Mouse (Mus musculus) hindbrain, embryonic 12.5 days (tissue): ENCODE data around the gene Ensa. TPM values are rescaled to one million over a fixed set of nuclear protein-coding genes. Genes with fewer than 3 reads are reported as not detected.

Experiments
- ATAC-seq: fragments of 200-750 bp; cut with Nextera tagmentation; 2 replicates; pipeline ENCODE4 v1.8.0; 2017; ENCODE audit warnings: moderate TSS enrichment; ENCODE audit not compliant: low FRiP score
- H3K27ac ChIP-seq: fragments of 300-500 bp; sonication (generic); 2 replicates; pipeline ENCODE4 v1.5.1; 2016; ENCODE audit warnings: mild to moderate bottlenecking
- H3K27me3 ChIP-seq: fragments of 300-500 bp; sonication (generic); 2 replicates; pipeline ENCODE4 v1.6.1; 2016; ENCODE audit warnings: mild to moderate bottlenecking
- H3K36me3 ChIP-seq: fragments of 300-500 bp; sonication (generic); 2 replicates; pipeline ENCODE4 v1.6.1; 2016; ENCODE audit warnings: mild to moderate bottlenecking
- H3K4me1 ChIP-seq: fragments of 300-500 bp; sonication (generic); 2 replicates; pipeline ENCODE4 v1.6.1; 2016
- H3K4me2 ChIP-seq: fragments of 300-500 bp; sonication (generic); replicated peaks from 2 replicates; pipeline ENCODE4 v1.6.1; 2016; ENCODE audit warnings: mild to moderate bottlenecking
- H3K4me3 ChIP-seq: fragments of 300-500 bp; sonication (generic); 2 replicates; pipeline ENCODE4 v1.5.1; 2016; ENCODE audit warnings: mild to moderate bottlenecking
- H3K9ac ChIP-seq: fragments of 300-500 bp; sonication (generic); 2 replicates; pipeline ENCODE4 v1.6.1; 2016; ENCODE audit warnings: mild to moderate bottlenecking, moderate library complexity
- H3K9me3 ChIP-seq: fragments of 300-500 bp; sonication (generic); replicated peaks from 2 replicates; pipeline ENCODE4 v1.6.1; 2016; ENCODE audit warnings: mild to moderate bottlenecking
- WGBS: fragments of 180-500 bp; shearing (Covaris S2); methylation state at CpG from one replicate; pipeline ENCODE4 v1.1.7; 2016; 5-methylcytosine and 5-hydroxymethylcytosine counted together
- polyA plus RNA-seq: library from polyadenylated mRNA; unstranded; fragments of >200 nt; fragmentation: Nextera tagmentation; extraction: Ambion mirVana; gene quantifications from 2 replicates; pipeline ENCODE4 v1.2.1, GENCODE M21; 2016

The Ensa gene
- polyA plus RNA-seq, 1 experiment from 2014 or later = 97.5 TPM

- H3K9ac ChIP-seq = peak overlapping the region; percentile 99
- H3K9me3 ChIP-seq = no peaks in the 10 kb centered on the region
- peak overlapping the region; percentile 99 for H3K4me3 ChIP-seq
- ATAC-seq = peak; percentile 80
- WGBS = under 1% methylated on average over 96 of the region's 113 CpGs
- H3K36me3 ChIP-seq = peaks cover 25% of the 10 kb centered on the region
- peak overlapping the region; percentile 99 for H3K27ac ChIP-seq
- peak overlapping the region; percentile 83 for H3K4me2 ChIP-seq
- no peaks in the 10 kb centered on the region for H3K27me3 ChIP-seq
- peaks cover 39% of the 10 kb centered on the region for H3K4me1 ChIP-seq
These were observed 34.3 kb downstream of the Ensa start for GRCm38 (mm10) chr3:95658868-95659712.

GRCm38 (mm10) chr3:95659948-95660347, 35.2 kb downstream of the Ensa start:
- peaks cover 39% of the 10 kb centered on the region for H3K4me1 ChIP-seq
- peak overlapping the region; percentile 99 for H3K4me3 ChIP-seq
- peak overlapping the region; percentile 83 for H3K4me2 ChIP-seq
- 3% methylated on average over 8 of the region's 8 CpGs for WGBS
- H3K9ac ChIP-seq = peak overlapping the region; percentile 99
- peak overlapping the region; percentile 99 for H3K27ac ChIP-seq
- H3K9me3 ChIP-seq = no peaks in the 10 kb centered on the region
- no peak for ATAC-seq
- peaks cover 33% of the 10 kb centered on the region for H3K36me3 ChIP-seq
- no peaks in the 10 kb centered on the region for H3K27me3 ChIP-seq

GRCm38 (mm10) chr3:95660788-95661478, 36.1 kb downstream of the Ensa start:
- Histone ChIP-seq H3K36me3 (peaks cover 38% of the 10 kb centered on the region), H3K4me1 (peaks cover 40% of the 10 kb centered on the region), H3K4me2 (peak overlapping the region; percentile 83), H3K4me3 (peak overlapping the region; percentile 99), H3K27ac (no peak overlapping the region), H3K9me3 (no peaks in the 10 kb centered on the region), H3K27me3 (no peaks in the 10 kb centered on the region), H3K9ac (peak overlapping the region; percentile 99)
- ATAC-seq = no peak
- 55% methylated on average over 2 of the region's 2 CpGs for WGBS

- H3K4me3 ChIP-seq = no peak overlapping the region
- no peak overlapping the region for H3K9ac ChIP-seq
- WGBS = 68% methylated on average over 7 of the region's 7 CpGs
- H3K27ac ChIP-seq = no peak overlapping the region
- H3K9me3 ChIP-seq = no peaks in the 10 kb centered on the region
- H3K27me3 ChIP-seq = no peaks in the 10 kb centered on the region
- no peak for ATAC-seq
- H3K4me1 ChIP-seq = peaks cover 50% of the 10 kb centered on the region
- H3K36me3 ChIP-seq = peaks cover 38% of the 10 kb centered on the region
- peak overlapping the region; percentile 83 for H3K4me2 ChIP-seq
These were observed 37.3 kb downstream of the Ensa start for GRCm38 (mm10) chr3:95661945-95662715.

GRCm38 (mm10) chr3:95662724-95663449, 38.1 kb downstream of the Ensa start:
- 86% methylated on average over 7 of the region's 7 CpGs for WGBS
- Histone ChIP-seq H3K27ac (no peak overlapping the region), H3K4me2 (peak overlapping the region; percentile 83; the same call in 1 of the 2 replicates), H3K9me3 (no peaks in the 10 kb centered on the region), H3K9ac (no peak overlapping the region), H3K27me3 (no peaks in the 10 kb centered on the region), H3K36me3 (peaks cover 38% of the 10 kb centered on the region), H3K4me1 (peaks cover 54% of the 10 kb centered on the region), H3K4me3 (no peak overlapping the region)
- ATAC-seq = no peak

- Histone ChIP-seq H3K9me3 (no peaks in the 10 kb centered on the region), H3K4me2 (no peak overlapping the region), H3K4me3 (no peak overlapping the region), H3K36me3 (peaks cover 42% of the 10 kb centered on the region), H3K27ac (no peak overlapping the region), H3K9ac (no peak overlapping the region), H3K4me1 (peaks cover 58% of the 10 kb centered on the region), H3K27me3 (no peaks in the 10 kb centered on the region)
- ATAC-seq = no peak
- 88% methylated on average over 2 of the region's 2 CpGs for WGBS
These were observed 38.7 kb downstream of the Ensa start for GRCm38 (mm10) chr3:95663486-95663885.

- Histone ChIP-seq H3K9ac (no peak overlapping the region), H3K4me1 (peaks cover 58% of the 10 kb centered on the region), H3K4me2 (no peak overlapping the region), H3K9me3 (no peaks in the 10 kb centered on the region), H3K36me3 (peaks cover 48% of the 10 kb centered on the region), H3K27me3 (no peaks in the 10 kb centered on the region), H3K4me3 (no peak overlapping the region), H3K27ac (no peak overlapping the region)
- WGBS = 89% methylated on average over 3 of the region's 3 CpGs
- ATAC-seq = no peak
These were observed 39.3 kb downstream of the Ensa start for GRCm38 (mm10) chr3:95663969-95664608.

DNA sequence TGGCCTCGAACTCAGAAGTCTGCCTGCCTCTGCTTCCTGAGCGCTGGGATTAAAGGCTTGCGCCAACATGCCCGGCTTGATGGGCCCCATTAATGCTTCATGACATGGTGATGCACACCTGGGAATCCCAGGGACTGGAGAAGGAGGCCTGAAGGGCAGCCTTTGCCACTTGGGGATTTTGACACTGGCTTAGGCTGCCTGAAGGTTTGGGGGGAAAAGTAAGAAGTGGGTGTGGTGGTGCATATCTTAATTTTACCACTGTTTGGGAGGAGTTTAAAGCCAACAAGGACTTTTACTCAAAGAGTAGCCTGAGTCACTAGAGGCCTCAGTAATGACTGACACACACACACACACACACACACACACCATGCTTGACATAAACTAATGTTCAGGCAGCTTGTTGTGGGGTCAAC, 40.2 kb downstream of the Ensa start:
- peaks cover 54% of the 10 kb centered on the region for H3K36me3 ChIP-seq
- no peak overlapping the region for H3K27ac ChIP-seq
- no peaks in the 10 kb centered on the region for H3K27me3 ChIP-seq
- no peak overlapping the region for H3K9ac ChIP-seq
- H3K9me3 ChIP-seq = no peaks in the 10 kb centered on the region
- no peak for ATAC-seq
- no peak overlapping the region for H3K4me3 ChIP-seq
- H3K4me2 ChIP-seq = no peak overlapping the region
- 89% methylated on average over 4 of the region's 4 CpGs for WGBS
- H3K4me1 ChIP-seq = peaks cover 58% of the 10 kb centered on the region

DNA sequence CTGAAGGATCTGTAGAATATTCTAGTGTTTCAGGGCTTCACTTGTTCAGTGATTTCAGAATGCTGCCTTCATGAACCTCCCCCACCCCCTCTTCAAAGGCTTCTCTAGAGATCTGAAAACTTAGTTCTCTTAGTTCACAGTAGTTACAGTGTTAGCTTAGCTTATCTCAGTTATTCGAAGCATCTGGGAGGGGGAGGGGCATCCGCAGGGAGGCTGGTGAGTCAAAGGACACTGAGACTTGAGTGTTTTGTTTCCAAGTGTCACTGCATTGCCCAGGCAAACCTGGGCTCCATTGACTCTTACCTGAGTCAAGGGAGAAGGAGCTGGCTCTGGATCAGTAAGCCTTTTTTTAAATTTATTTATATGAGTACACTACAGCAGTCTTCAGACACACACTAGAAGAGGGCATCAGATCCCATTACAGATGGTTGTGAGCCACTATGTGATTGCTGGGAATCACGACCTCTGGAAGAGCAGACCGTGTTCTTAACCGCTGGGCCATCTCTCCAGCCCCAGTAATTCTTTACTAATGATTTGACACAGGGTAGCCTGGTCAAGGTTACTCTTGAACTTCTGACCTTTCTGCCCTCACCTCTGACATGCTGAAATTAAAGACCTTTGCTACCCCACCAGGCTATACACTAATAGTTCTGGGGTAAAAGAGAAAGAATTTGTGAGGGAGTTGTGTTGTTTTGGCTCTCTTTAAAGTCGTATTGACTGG, 41.5 kb downstream of the Ensa start:
- WGBS = 67% methylated on average over 6 of the region's 6 CpGs
- H3K27me3 ChIP-seq = no peaks in the 10 kb centered on the region
- H3K9me3 ChIP-seq = no peaks in the 10 kb centered on the region
- peaks cover 46% of the 10 kb centered on the region for H3K4me1 ChIP-seq
- no peak overlapping the region for H3K4me2 ChIP-seq
- no peak overlapping the region for H3K4me3 ChIP-seq
- peaks cover 54% of the 10 kb centered on the region for H3K36me3 ChIP-seq
- H3K9ac ChIP-seq = no peak overlapping the region
- H3K27ac ChIP-seq = 0 out of 2 replicates have a peak overlapping the region, but pooled peaks have one; percentile 30
- ATAC-seq = no peak

- no peak overlapping the region for H3K4me3 ChIP-seq
- ATAC-seq = no peak
- peaks cover 42% of the 10 kb centered on the region for H3K4me1 ChIP-seq
- H3K9ac ChIP-seq = 0 out of 2 replicates have a peak overlapping the region, but pooled peaks have one; percentile 8
- no peaks in the 10 kb centered on the region for H3K9me3 ChIP-seq
- WGBS = 70% methylated on average over 4 of the region's 4 CpGs
- H3K36me3 ChIP-seq = peaks cover 46% of the 10 kb centered on the region
- H3K27ac ChIP-seq = peak overlapping the region; percentile 78
- no peaks in the 10 kb centered on the region for H3K27me3 ChIP-seq
- H3K4me2 ChIP-seq = 0 out of 2 replicates have a peak overlapping the region, but pooled peaks have one; percentile 3
These were observed 42.7 kb downstream of the Ensa start for GRCm38 (mm10) chr3:95667521-95667920.
